Mouse (Mus musculus) brown adipose tissue, adult 24 weeks (tissue): ENCODE measurements around the gene Fry. TPM values are rescaled to one million over a fixed set of nuclear protein-coding genes. Genes with fewer than 3 reads are reported as not detected.

ENCODE experiments used
- H3K27ac ChIP-seq: fragments of 200-500 bp; replicated peaks from 2 replicates; pipeline ENCODE4 v1.5.1; 2012; ENCODE audit warnings: low read depth, mild to moderate bottlenecking, low read length
- H3K4me1 ChIP-seq: fragments of 200-500 bp; 2 replicates; pipeline ENCODE4 v1.6.1; 2012; ENCODE audit warnings: low read length, mixed read lengths; ENCODE audit not compliant: control insufficient read depth, insufficient read depth, insufficient read length
- H3K4me3 ChIP-seq: fragments of 200-500 bp; 2 replicates; pipeline ENCODE4 v1.5.1; 2012; ENCODE audit warnings: low read depth, mild to moderate bottlenecking, low read length, moderate library complexity; ENCODE audit not compliant: insufficient read depth
- polyA plus RNA-seq: library from polyadenylated mRNA; stranded (reverse); fragments of >200 nt; gene quantifications from 2 replicates; pipeline ENCODE4 v1.2.4, GENCODE M21; 2012; ENCODE audit not compliant: missing spikeins, insufficient read depth, insufficient read length

The Fry gene
- polyA plus RNA-seq, 1 experiment: 39.7 TPM

DNA sequence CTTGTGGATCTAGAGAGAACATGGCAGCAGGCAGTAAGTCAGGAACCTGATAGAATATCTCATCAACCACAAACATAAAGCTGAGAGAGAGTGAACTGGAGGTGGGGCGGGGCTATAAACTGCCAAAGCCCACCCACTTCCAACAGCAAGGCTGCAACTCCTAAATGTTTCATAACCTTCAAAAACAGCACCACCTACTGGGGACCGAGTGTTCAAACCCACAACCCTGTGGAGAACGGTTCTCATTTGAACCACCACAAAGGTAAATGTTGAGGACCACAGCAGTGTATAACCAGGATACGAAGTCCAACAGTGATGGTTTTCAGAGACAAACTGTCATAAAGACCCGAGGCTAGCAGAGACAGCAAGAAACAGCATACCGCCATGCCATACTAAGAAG is 196.1 kb downstream of the Fry start:
- Histone ChIP-seq H3K27ac (no peak overlapping the region), H3K4me1 (no peaks in the 10 kb centered on the region), H3K4me3 (no peak overlapping the region)

DNA sequence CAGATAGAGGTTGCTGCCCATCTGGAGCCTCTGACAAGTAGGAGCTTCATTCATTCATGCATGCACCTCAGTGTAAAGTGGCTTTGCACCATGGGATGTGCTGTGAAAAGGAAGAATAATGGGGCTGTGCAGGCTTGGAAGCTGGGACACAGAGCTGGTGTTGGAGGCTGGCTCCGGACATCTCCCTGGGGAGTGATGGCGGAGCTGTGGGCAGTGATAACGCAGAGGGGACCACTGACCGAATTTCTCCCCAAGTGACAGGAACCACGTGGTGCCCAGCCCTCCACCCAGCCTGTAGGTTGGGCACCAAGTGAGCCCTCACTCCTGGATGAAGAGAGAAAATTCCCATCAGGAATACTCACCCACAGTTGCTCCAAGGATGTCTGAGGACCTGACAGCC is 207.0 kb downstream of the Fry start:
- no peaks in the 10 kb centered on the region for H3K4me1 ChIP-seq
- no peak overlapping the region for H3K27ac ChIP-seq
- no peak overlapping the region for H3K4me3 ChIP-seq

GRCm38 (mm10) chr5:150328686-150329085 is 210.2 kb downstream of the Fry start:
- Histone ChIP-seq H3K27ac (no peak overlapping the region), H3K4me1 (peaks cover 14% of the 10 kb centered on the region), H3K4me3 (no peak overlapping the region)

GRCm38 (mm10) chr5:150331821-150332220 is 213.4 kb downstream of the Fry start:
- Histone ChIP-seq H3K27ac (no peak overlapping the region), H3K4me1 (peaks cover 14% of the 10 kb centered on the region), H3K4me3 (no peak overlapping the region)

DNA sequence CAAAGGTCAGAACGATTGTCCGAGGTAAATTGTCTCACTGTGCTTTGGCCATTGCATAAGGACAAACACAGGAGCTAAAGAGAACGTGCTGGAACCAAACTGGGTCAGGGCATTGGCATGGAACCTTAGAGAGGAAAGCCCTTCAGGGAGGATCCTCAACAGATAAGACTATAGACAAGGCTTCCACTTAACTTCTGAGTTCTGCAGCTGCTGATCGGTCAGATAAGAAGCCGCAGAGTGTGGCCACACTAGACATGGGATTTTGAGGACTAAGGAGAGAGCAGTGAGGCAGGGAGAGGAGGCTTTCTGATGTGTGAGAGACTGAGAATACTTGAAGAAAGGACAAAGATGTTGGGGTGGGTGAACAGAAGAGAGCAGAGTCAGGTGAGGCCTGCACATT is 214.4 kb downstream of the Fry start:
- H3K27ac ChIP-seq: peak overlapping the region; percentile 56; the same call in 1 of the 2 replicates
- H3K4me3 ChIP-seq: no peak overlapping the region
- H3K4me1 ChIP-seq: peaks cover 14% of the 10 kb centered on the region

DNA sequence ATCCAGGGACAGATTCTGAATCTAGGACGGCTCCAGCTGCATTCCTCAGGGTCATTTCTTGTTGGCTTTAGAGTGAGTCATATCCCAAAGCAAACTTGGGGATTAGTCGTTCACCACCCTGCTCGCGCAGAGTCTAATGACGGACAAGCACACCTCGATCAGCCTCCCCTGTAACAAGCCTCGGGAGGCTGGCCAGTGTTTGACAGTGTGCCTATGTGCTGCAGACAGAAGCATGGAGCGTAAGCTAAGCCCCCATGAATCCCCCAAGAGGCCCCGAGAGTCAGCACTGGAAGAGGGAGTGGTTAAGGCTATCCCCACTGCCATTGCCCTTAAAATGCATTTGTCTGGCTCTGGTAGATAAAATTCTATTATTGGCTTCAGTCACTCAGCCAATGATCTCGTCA is 214.9 kb downstream of the Fry start:
- peaks cover 14% of the 10 kb centered on the region for H3K4me1 ChIP-seq
- no peak overlapping the region for H3K4me3 ChIP-seq
- 0 out of 2 replicates have a peak overlapping the region, but pooled peaks have one; percentile 13 for H3K27ac ChIP-seq

GRCm38 (mm10) chr5:150336451-150336850 is 218.0 kb downstream of the Fry start:
- H3K4me1 ChIP-seq: peaks cover 14% of the 10 kb centered on the region
- H3K4me3 ChIP-seq: no peak overlapping the region
- H3K27ac ChIP-seq: no peak overlapping the region

GRCm38 (mm10) chr5:150337696-150338095 is 219.3 kb downstream of the Fry start:
- H3K4me3 ChIP-seq: no peak overlapping the region
- H3K27ac ChIP-seq: no peak overlapping the region
- peaks cover 6% of the 10 kb centered on the region for H3K4me1 ChIP-seq

DNA sequence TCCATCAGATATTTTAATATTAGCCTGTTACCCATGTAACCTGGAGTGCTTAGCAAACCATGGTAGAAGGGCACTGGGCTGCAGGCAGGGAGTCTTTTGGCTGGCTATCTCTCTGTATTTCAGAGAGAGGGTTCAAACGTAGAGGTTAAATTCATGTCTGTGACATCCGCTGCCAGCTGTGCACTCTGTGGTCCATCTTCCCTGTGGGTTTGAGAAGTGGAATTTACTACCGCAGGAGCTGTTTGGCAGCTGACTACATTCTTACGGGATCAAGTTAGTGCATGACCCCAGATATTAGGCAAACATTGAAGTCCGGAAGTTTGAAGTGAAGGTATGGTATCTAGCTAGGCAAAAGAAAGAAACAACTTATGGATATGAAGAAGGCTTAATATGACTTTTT is 222.5 kb downstream of the Fry start:
- Histone ChIP-seq H3K4me1 (0 out of 2 replicates have a peak, but pooled peaks cover 2% of the 10 kb centered on the region), H3K4me3 (no peak overlapping the region), H3K27ac (no peak overlapping the region)

GRCm38 (mm10) chr5:150342139-150342538 is 223.7 kb downstream of the Fry start:
- H3K4me1 ChIP-seq: 0 out of 2 replicates have a peak, but pooled peaks cover 3% of the 10 kb centered on the region
- H3K27ac ChIP-seq: no peak overlapping the region
- H3K4me3 ChIP-seq: no peak overlapping the region

DNA sequence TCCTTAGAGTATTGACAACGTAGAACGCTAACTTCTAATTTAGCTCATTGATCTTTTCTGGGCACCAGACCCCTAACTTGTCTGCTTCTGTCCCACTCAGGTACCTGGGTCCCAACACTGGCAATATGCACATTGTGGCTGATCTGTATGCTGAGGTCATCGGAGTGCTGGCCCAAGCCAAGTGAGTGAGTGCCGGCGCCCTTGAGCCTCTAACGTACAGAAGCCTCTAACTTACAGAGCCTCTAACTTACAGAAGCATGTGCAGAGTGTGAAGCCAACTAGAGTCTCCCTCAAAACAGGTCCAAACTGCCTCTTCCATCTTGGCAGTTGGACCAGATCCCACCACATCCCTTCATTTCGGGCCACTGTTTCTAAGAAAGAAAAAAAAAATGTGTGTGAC is 227.5 kb downstream of the Fry start:
- Histone ChIP-seq H3K27ac (peak overlapping the region; percentile 74), H3K4me3 (no peak overlapping the region), H3K4me1 (0 out of 2 replicates have a peak, but pooled peaks cover 3% of the 10 kb centered on the region)

GRCm38 (mm10) chr5:150346378-150346777 is 227.9 kb downstream of the Fry start:
- no peak overlapping the region for H3K4me3 ChIP-seq
- H3K27ac ChIP-seq: peak overlapping the region; percentile 82
- H3K4me1 ChIP-seq: 0 out of 2 replicates have a peak, but pooled peaks cover 3% of the 10 kb centered on the region

DNA sequence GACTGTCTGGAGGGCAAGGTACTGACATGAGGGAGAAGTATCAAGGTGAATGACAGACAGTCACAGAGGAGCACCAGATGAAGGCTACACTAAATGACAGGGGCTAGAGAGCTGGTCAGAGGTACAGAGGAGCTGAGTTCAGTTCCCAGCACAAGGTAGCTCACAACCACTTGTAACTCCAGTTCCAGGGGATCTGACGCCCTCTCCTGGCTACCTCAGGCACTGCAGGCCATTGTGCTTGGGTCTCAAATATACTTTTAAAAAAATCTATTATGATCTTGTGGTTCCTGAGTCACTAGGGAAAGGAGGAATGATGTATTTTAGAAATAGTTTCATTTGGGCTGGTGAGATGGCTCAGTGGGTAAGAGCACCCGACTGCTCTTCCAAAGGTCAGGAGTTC is 229.4 kb downstream of the Fry start:
- Histone ChIP-seq H3K4me1 (0 out of 2 replicates have a peak, but pooled peaks cover 3% of the 10 kb centered on the region), H3K4me3 (no peak overlapping the region), H3K27ac (no peak overlapping the region)

DNA sequence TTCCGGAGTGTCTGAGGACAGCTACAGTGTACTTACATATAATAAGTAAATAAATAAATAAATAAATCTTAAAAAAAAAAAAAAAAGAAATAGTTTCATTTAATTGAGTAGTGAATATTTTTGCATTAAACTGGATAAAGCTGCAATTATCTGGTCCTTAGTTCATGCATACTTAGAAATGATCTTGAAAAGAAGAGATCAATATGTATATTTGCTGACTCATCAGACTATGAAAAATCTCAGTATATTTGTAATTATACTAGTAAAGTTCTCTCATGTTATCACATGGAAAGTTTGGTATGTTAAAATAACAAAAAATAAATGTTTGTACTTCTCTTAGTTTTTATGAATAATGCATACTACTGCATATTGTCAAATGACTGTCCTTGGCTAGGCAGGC is 229.9 kb downstream of the Fry start:
- Histone ChIP-seq H3K4me3 (no peak overlapping the region), H3K4me1 (0 out of 2 replicates have a peak, but pooled peaks cover 3% of the 10 kb centered on the region), H3K27ac (no peak overlapping the region)

DNA sequence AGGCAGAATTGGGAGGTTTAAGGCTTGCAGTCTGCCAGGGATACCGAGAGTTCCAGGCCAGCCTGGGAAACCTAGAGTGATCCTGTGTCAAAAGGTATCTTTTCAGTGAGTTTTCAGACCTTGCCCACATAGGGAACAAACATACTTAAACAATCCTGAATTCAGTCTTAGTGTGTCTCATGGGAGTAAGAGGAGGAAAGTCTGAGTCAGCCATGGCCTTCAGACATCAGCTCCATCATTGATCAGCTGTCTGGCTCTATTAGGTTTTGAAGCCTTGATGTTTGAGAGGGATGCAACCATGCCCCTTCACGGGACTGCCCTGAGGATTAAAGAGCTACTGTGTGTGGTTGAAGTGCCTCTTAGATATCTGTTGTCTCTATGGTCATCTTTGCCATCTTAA is 232.7 kb downstream of the Fry start:
- no peak overlapping the region for H3K4me3 ChIP-seq
- H3K27ac ChIP-seq: no peak overlapping the region
- H3K4me1 ChIP-seq: no peaks in the 10 kb centered on the region

DNA sequence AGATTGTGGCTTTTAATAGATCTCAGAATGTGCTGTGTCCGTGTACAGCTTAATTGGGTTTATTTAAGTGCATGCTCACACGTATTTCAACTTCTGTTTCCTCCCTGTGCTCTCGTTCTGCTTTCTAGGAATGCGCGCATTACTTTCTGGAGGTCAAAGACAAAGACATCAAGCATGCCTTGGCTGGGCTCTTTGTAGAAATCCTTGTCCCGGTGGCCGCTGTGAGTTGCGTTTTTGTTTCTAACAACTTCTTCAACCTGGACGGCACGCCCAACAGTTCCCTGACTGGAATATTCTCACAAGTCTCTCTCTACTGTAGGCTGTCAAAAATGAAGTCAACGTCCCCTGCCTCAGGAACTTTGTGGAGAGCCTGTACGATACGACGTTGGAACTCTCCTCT is 240.2 kb downstream of the Fry start:
- Histone ChIP-seq H3K27ac (no peak overlapping the region), H3K4me3 (no peak overlapping the region), H3K4me1 (no peaks in the 10 kb centered on the region)

- Histone ChIP-seq H3K27ac (no peak overlapping the region), H3K4me1 (no peaks in the 10 kb centered on the region), H3K4me3 (no peak overlapping the region)
Measured at GRCm38 (mm10) chr5:150362241-150362640, 243.8 kb downstream of the Fry start.
